Comparison of ENCODE assay signal across 21 mouse cellular contexts in genomic region chr10:58395723-58396122, GRCm38 (mm10). TPM values are rescaled to one million over a fixed set of nuclear protein-coding genes. Genes with fewer than 3 reads are reported as not detected.
DNase-seq lines count a peak whose midpoint lies in the region; ATAC-seq and TF ChIP-seq lines count a peak whose summit lies in the region.
"Had no signal": no experiment of that assay in that cellular context is flagged by ENCODE, and none has a peak within 500 bp of the region (broad histone marks: within the 10 kb centered on the region; RNA-seq: fewer than 3 reads in every experiment).

No protein-coding gene starts in this region.

- H3K36me3 ChIP-seq in heart, embryonic 13.5 days: peaks cover 17% of the 10 kb centered on the region
- peaks cover 10% of the 10 kb centered on the region; the same call in 1 of the 2 replicates for H3K36me3 ChIP-seq in lung, embryonic 15.5 days
- H3K36me3 ChIP-seq in heart, embryonic 16.5 days (ENCODE audit: control insufficient read depth, insufficient read depth): peaks cover 12% of the 10 kb centered on the region

- WGBS in heart, embryonic 13.5 days: 48% methylated on average over 2 of the region's 2 CpGs
- 41% methylated on average over 2 of the region's 2 CpGs for WGBS in lung, embryonic 15.5 days
- WGBS in heart, embryonic 16.5 days: 42% methylated on average over 2 of the region's 2 CpGs

- no peak for ATAC-seq in heart, embryonic 13.5 days (ENCODE audit: extremely low read depth, insufficient number of reproducible peaks, low FRiP score, low TSS enrichment)
- no peak for ATAC-seq in lung, embryonic 15.5 days (ENCODE audit: borderline replicate concordance, extremely low read depth, low FRiP score, low TSS enrichment)
- ATAC-seq in heart, embryonic 16.5 days (replicated peaks; ENCODE audit: extremely low read depth, insufficient read depth, low FRiP score): no peak
- ATAC-seq: CD4-positive, CD25-positive, alpha-beta regulatory T cell, adult 4 months; forebrain, postnatal 0 days; hindbrain, postnatal 0 days; intestine, embryonic 16.5 days had no signal

- TF ChIP-seq CTCF in gastrocnemius, adult 2 months (IDR thresholded peaks at IDR 0.05): no peak

- H3K4me2 ChIP-seq in heart, embryonic 13.5 days: peak overlapping the region; percentile 66
- peak overlapping the region; percentile 34 for H3K4me2 ChIP-seq in lung, embryonic 15.5 days
- H3K4me2 ChIP-seq in heart, embryonic 16.5 days (ENCODE audit: low read depth, low read length): peak overlapping the region; percentile 72
- H3K4me2 ChIP-seq: embryonic facial prominence, embryonic 12.5 days; liver, embryonic 13.5 days; stomach, embryonic 15.5 days had no signal

- H3K4me3 ChIP-seq in gastrocnemius, adult 2 months: peak overlapping the region; percentile 66
- H3K4me3 ChIP-seq in heart, embryonic 13.5 days: peak overlapping the region; percentile 53
- H3K4me3 ChIP-seq in lung, embryonic 15.5 days: no peak overlapping the region
- H3K4me3 ChIP-seq in heart, embryonic 16.5 days (ENCODE audit: low read length): peak overlapping the region; percentile 45
- H3K4me3 ChIP-seq: embryonic facial prominence, embryonic 12.5 days; liver, embryonic 13.5 days; midbrain, embryonic 10.5 days; stomach, embryonic 15.5 days had no signal

- H3K9me3 ChIP-seq in heart, embryonic 13.5 days: no peaks in the 10 kb centered on the region
- no peaks in the 10 kb centered on the region for H3K9me3 ChIP-seq in lung, embryonic 15.5 days
- no peaks in the 10 kb centered on the region for H3K9me3 ChIP-seq in heart, embryonic 16.5 days (replicated peaks; ENCODE audit: control insufficient read depth, low read length)
- H3K9me3 ChIP-seq: embryonic facial prominence, embryonic 12.5 days; liver, embryonic 13.5 days; midbrain, embryonic 10.5 days; stomach, embryonic 15.5 days had no signal

- H3K9ac ChIP-seq in heart, embryonic 13.5 days: peak overlapping the region; percentile 82
- H3K9ac ChIP-seq in lung, embryonic 15.5 days: no peak overlapping the region
- peak overlapping the region; percentile 84 for H3K9ac ChIP-seq in heart, embryonic 16.5 days (ENCODE audit: low read length)
- H3K9ac ChIP-seq: embryonic facial prominence, embryonic 12.5 days; forebrain, postnatal 0 days; liver, embryonic 13.5 days; stomach, embryonic 15.5 days had no signal

- DNase-seq in gastrocnemius, adult 2 months: no peak
- DNase-seq in gastrocnemius, postnatal 14 days: no peak
- no peak for DNase-seq in heart, postnatal 25 days (ENCODE audit: low spot score)
- no peak for DNase-seq in lung, postnatal 36 days
- no peak for DNase-seq in layer of hippocampus, postnatal 14 days (ENCODE audit: low spot score in 2 of 2)
- DNase-seq: adrenal gland, postnatal 14 days; cerebellum, postnatal 14 days; forebrain, postnatal 0 days; gastrocnemius, postnatal 36 days; kidney, adult 9 months; kidney, postnatal 25 days; liver, embryonic 13.5 days had no signal

- intact Hi-C loops in gastrocnemius, adult 2 months (cut with DNase I): no loop called here
- intact Hi-C loops in gastrocnemius, postnatal 14 days (cut with DNase I; ENCODE audit: low total_unique reads): no loop called here
- intact Hi-C loops in heart, postnatal 25 days (cut with DNase I): no loop called here

- H3K27me3 ChIP-seq in heart, embryonic 13.5 days (replicated peaks): no peaks in the 10 kb centered on the region
- H3K27me3 ChIP-seq in lung, embryonic 15.5 days: no peaks in the 10 kb centered on the region
- H3K27me3 ChIP-seq in heart, embryonic 16.5 days (ENCODE audit: control insufficient read depth, insufficient read depth, low read length): no peaks in the 10 kb centered on the region
- H3K27me3 ChIP-seq: embryonic facial prominence, embryonic 12.5 days; liver, embryonic 13.5 days; stomach, embryonic 15.5 days had no signal

- peaks cover 72% of the 10 kb centered on the region for H3K4me1 ChIP-seq in heart, embryonic 13.5 days
- H3K4me1 ChIP-seq in lung, embryonic 15.5 days: peaks cover 58% of the 10 kb centered on the region
- peaks cover 40% of the 10 kb centered on the region for H3K4me1 ChIP-seq in heart, embryonic 16.5 days (ENCODE audit: control insufficient read depth, insufficient read depth, low read length)
- H3K4me1 ChIP-seq: embryonic facial prominence, embryonic 12.5 days; midbrain, embryonic 10.5 days had no signal

- peak overlapping the region; percentile 90 for H3K27ac ChIP-seq in gastrocnemius, adult 2 months
- peak overlapping the region; percentile 94 for H3K27ac ChIP-seq in heart, embryonic 13.5 days (replicated peaks)
- peak overlapping the region; percentile 85 for H3K27ac ChIP-seq in lung, embryonic 15.5 days
- H3K27ac ChIP-seq in heart, embryonic 16.5 days (ENCODE audit: low read length): peak overlapping the region; percentile 96
- H3K27ac ChIP-seq: embryonic facial prominence, embryonic 12.5 days; midbrain, embryonic 10.5 days; stomach, embryonic 15.5 days had no signal

RNA-seq across cellular contexts. Expression of gene Ranbp2, which starts 51.0 kb away (rescaled TPM):
- 10 to 100 TPM; 48.5 to 48.9 TPM for total RNA-seq in gastrocnemius, adult 2 months (2021)
- total RNA-seq in gastrocnemius, postnatal 14 days (2021): 10 to 100 TPM; 45.3 to 45.6 TPM
- polyA plus RNA-seq in heart, embryonic 13.5 days (2015; fragmentation: Nextera tagmentation; extraction: Ambion mirVana): 14.0 and 15.2 TPM in 2 replicates
- 10 to 100 TPM; 43.9 to 50.9 TPM for total RNA-seq in heart, postnatal 25 days (2021)
- polyA plus RNA-seq in lung, embryonic 15.5 days (2015; fragmentation: Nextera tagmentation; extraction: Ambion mirVana): 26.5 and 27.9 TPM in 2 replicates
- 14.0 and 15.4 TPM in 2 replicates for polyA plus RNA-seq in heart, embryonic 16.5 days (2015; fragmentation: Nextera tagmentation; extraction: Ambion mirVana)
- 10 to 100 TPM; 66.5 to 70.8 TPM for total RNA-seq in layer of hippocampus, postnatal 14 days (2021)
